Mouse (Mus musculus): ENCODE data around the gene Slc38a4. TPM values are rescaled to one million over a fixed set of nuclear protein-coding genes. Genes with fewer than 3 reads are reported as not detected.

The Slc38a4 gene
- polyA plus RNA-seq, 1 experiment from 2014 or later, result 3.9 TPM

GRCm38 (mm10) chr15:96974131-96974530, 81.6 kb downstream of the Slc38a4 start:
- Histone ChIP-seq H3K9ac (replicated peaks; ENCODE audit: low read length) (no peak overlapping the region), H3K9me3 (ENCODE audit: control insufficient read depth, low read length) (no peaks in the 10 kb centered on the region), H3K36me3 (ENCODE audit: control insufficient read depth, insufficient read depth, low read length) (no peaks in the 10 kb centered on the region), H3K4me3 (replicated peaks; ENCODE audit: low read depth, low read length) (no peak overlapping the region), H3K27ac (replicated peaks; ENCODE audit: low read depth, low read length) (no peak overlapping the region), H3K27me3 (ENCODE audit: control insufficient read depth, insufficient read depth, low read length) (no peaks in the 10 kb centered on the region), H3K4me2 (ENCODE audit: low read length) (no peak overlapping the region), H3K4me1 (ENCODE audit: control insufficient read depth, insufficient read depth, low read length) (no peaks in the 10 kb centered on the region)
- no peak for ATAC-seq (ENCODE audit: low FRiP score, low TSS enrichment)
- no peak for DNase-seq
- WGBS, result 97% methylated on average over 5 of the region's 5 CpGs

GRCm38 (mm10) chr15:96973370-96973769, 82.4 kb downstream of the Slc38a4 start:
- no peak overlapping the region for H3K4me2 ChIP-seq (ENCODE audit: low read length)
- H3K36me3 ChIP-seq (ENCODE audit: control insufficient read depth, insufficient read depth, low read length), result no peaks in the 10 kb centered on the region
- ATAC-seq (ENCODE audit: low FRiP score, low TSS enrichment) (no peak), DNase-seq (no peak)
- no peaks in the 10 kb centered on the region for H3K9me3 ChIP-seq (ENCODE audit: control insufficient read depth, low read length)
- H3K4me3 ChIP-seq (replicated peaks; ENCODE audit: low read depth, low read length), result no peak overlapping the region
- no peak overlapping the region for H3K27ac ChIP-seq (replicated peaks; ENCODE audit: low read depth, low read length)
- H3K9ac ChIP-seq (replicated peaks; ENCODE audit: low read length), result no peak overlapping the region
- WGBS, result 97% methylated on average over 4 of the region's 4 CpGs
- no peaks in the 10 kb centered on the region for H3K27me3 ChIP-seq (ENCODE audit: control insufficient read depth, insufficient read depth, low read length)
- H3K4me1 ChIP-seq (ENCODE audit: control insufficient read depth, insufficient read depth, low read length), result no peaks in the 10 kb centered on the region

DNA sequence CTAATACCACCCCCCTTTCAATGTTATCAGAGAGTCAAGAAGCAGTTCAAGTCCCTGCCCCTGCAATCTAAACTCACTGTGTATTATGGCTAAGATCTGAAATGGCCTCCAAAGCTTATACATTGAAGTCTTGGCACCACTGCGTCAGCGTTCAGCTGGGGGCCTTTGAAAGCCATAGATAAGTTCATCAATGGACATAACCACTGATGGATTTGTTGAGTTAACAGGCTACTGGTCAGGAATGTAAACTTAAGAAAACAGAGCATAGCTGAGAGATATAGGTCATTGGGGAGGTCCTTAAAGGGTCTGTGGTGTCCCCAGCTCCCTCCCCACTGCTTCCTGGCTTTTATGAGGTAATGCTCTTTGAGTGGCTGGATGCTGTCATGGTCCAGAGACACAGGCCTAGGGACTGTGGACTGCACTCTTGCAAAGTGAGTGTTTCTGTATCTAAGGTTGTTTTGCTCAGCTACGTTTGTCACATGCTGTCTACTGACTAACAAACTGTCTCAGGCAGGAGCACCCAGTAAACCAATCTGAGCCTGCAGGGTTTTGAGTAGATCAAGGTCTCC, 83.0 kb downstream of the Slc38a4 start:
- Histone ChIP-seq H3K27ac (replicated peaks; ENCODE audit: low read depth, low read length) (no peak overlapping the region), H3K27me3 (ENCODE audit: control insufficient read depth, insufficient read depth, low read length) (no peaks in the 10 kb centered on the region), H3K4me1 (ENCODE audit: control insufficient read depth, insufficient read depth, low read length) (no peaks in the 10 kb centered on the region), H3K4me3 (replicated peaks; ENCODE audit: low read depth, low read length) (no peak overlapping the region), H3K9ac (replicated peaks; ENCODE audit: low read length) (no peak overlapping the region), H3K9me3 (ENCODE audit: control insufficient read depth, low read length) (no peaks in the 10 kb centered on the region), H3K36me3 (ENCODE audit: control insufficient read depth, insufficient read depth, low read length) (no peaks in the 10 kb centered on the region), H3K4me2 (ENCODE audit: low read length) (no peak overlapping the region)
- WGBS, result 95% methylated on average over 3 of the region's 3 CpGs
- DNase-seq (no peak), ATAC-seq (ENCODE audit: low FRiP score, low TSS enrichment) (no peak)

DNA sequence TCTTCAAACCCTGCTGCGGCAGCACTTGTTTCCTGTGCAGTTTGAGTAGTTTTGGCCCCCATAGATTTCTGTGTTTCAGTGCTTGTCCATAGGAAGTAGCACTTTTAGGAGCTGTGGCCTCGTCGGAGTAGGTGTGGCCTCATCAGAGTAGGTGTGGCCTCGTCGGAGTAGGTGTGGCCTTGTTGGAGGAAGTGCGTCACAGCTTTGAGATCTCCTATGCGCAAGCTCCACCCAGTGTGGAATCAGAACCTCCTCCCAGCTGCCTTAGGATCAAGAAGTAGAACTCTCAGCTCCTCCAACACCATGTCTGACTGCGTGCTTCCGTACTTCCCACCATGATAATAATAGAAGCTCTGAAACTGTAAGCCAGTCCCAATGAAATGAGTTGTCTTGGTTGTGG, 83.8 kb downstream of the Slc38a4 start:
- Histone ChIP-seq H3K27ac (replicated peaks; ENCODE audit: low read depth, low read length) (no peak overlapping the region), H3K4me3 (replicated peaks; ENCODE audit: low read depth, low read length) (no peak overlapping the region), H3K36me3 (ENCODE audit: control insufficient read depth, insufficient read depth, low read length) (no peaks in the 10 kb centered on the region), H3K9me3 (ENCODE audit: control insufficient read depth, low read length) (no peaks in the 10 kb centered on the region), H3K4me2 (ENCODE audit: low read length) (no peak overlapping the region), H3K4me1 (ENCODE audit: control insufficient read depth, insufficient read depth, low read length) (no peaks in the 10 kb centered on the region), H3K9ac (replicated peaks; ENCODE audit: low read length) (no peak overlapping the region), H3K27me3 (ENCODE audit: control insufficient read depth, insufficient read depth, low read length) (no peaks in the 10 kb centered on the region)
- DNase-seq, result no peak
- no peak for ATAC-seq (ENCODE audit: low FRiP score, low TSS enrichment)
- WGBS, result 92% methylated on average over 9 of the region's 9 CpGs

GRCm38 (mm10) chr15:96969792-96970191, 86.0 kb downstream of the Slc38a4 start:
- H3K4me3 ChIP-seq (replicated peaks; ENCODE audit: low read depth, low read length), result no peak overlapping the region
- H3K9me3 ChIP-seq (ENCODE audit: control insufficient read depth, low read length), result no peaks in the 10 kb centered on the region
- no peaks in the 10 kb centered on the region for H3K27me3 ChIP-seq (ENCODE audit: control insufficient read depth, insufficient read depth, low read length)
- no peaks in the 10 kb centered on the region for H3K36me3 ChIP-seq (ENCODE audit: control insufficient read depth, insufficient read depth, low read length)
- H3K4me2 ChIP-seq (ENCODE audit: low read length), result no peak overlapping the region
- H3K4me1 ChIP-seq (ENCODE audit: control insufficient read depth, insufficient read depth, low read length), result no peaks in the 10 kb centered on the region
- H3K27ac ChIP-seq (replicated peaks; ENCODE audit: low read depth, low read length), result no peak overlapping the region
- no peak overlapping the region for H3K9ac ChIP-seq (replicated peaks; ENCODE audit: low read length)
- DNase-seq (no peak), ATAC-seq (ENCODE audit: low FRiP score, low TSS enrichment) (no peak)
- 80% methylated on average over 4 of the region's 4 CpGs for WGBS

GRCm38 (mm10) chr15:96968741-96969140, 87.0 kb downstream of the Slc38a4 start:
- Histone ChIP-seq H3K9ac (replicated peaks; ENCODE audit: low read length) (no peak overlapping the region), H3K9me3 (ENCODE audit: control insufficient read depth, low read length) (no peaks in the 10 kb centered on the region), H3K27ac (replicated peaks; ENCODE audit: low read depth, low read length) (no peak overlapping the region), H3K4me2 (ENCODE audit: low read length) (no peak overlapping the region), H3K36me3 (ENCODE audit: control insufficient read depth, insufficient read depth, low read length) (no peaks in the 10 kb centered on the region), H3K4me1 (ENCODE audit: control insufficient read depth, insufficient read depth, low read length) (no peaks in the 10 kb centered on the region), H3K27me3 (ENCODE audit: control insufficient read depth, insufficient read depth, low read length) (no peaks in the 10 kb centered on the region), H3K4me3 (replicated peaks; ENCODE audit: low read depth, low read length) (no peak overlapping the region)
- DNase-seq (no peak), ATAC-seq (ENCODE audit: low FRiP score, low TSS enrichment) (no peak)
- 88% methylated on average over 11 of the region's 11 CpGs for WGBS

DNA sequence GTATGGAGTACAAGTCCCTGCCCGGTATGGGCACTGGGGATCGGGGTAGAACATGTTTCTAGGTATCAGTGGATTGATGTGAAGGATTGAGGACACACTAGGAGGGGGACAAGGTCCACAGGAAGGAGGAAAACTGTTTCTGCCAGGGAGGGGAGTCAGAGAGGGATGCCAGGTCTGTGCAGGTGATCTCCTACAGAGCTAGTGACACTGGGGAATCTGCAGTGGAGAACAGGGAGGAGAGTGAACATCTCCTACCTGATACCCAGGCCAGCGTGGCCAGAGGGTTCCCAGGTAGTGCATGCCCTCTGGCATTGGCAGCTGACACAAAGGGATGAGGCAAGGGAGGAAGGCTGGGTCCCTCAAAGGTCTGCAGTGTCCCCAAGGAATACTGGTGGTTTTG, 89.4 kb downstream of the Slc38a4 start:
- no peak overlapping the region for H3K27ac ChIP-seq (replicated peaks; ENCODE audit: low read depth, low read length)
- WGBS, result 91% methylated on average over 3 of the region's 3 CpGs
- H3K9ac ChIP-seq (replicated peaks; ENCODE audit: low read length), result no peak overlapping the region
- no peak overlapping the region for H3K4me2 ChIP-seq (ENCODE audit: low read length)
- no peak for ATAC-seq (ENCODE audit: low FRiP score, low TSS enrichment)
- no peaks in the 10 kb centered on the region for H3K27me3 ChIP-seq (ENCODE audit: control insufficient read depth, insufficient read depth, low read length)
- H3K36me3 ChIP-seq (ENCODE audit: control insufficient read depth, insufficient read depth, low read length), result no peaks in the 10 kb centered on the region
- DNase-seq, result no peak
- no peak overlapping the region for H3K4me3 ChIP-seq (replicated peaks; ENCODE audit: low read depth, low read length)
- H3K9me3 ChIP-seq (ENCODE audit: control insufficient read depth, low read length), result no peaks in the 10 kb centered on the region; the same call in 1 of the 2 replicates
- H3K4me1 ChIP-seq (ENCODE audit: control insufficient read depth, insufficient read depth, low read length), result no peaks in the 10 kb centered on the region

DNA sequence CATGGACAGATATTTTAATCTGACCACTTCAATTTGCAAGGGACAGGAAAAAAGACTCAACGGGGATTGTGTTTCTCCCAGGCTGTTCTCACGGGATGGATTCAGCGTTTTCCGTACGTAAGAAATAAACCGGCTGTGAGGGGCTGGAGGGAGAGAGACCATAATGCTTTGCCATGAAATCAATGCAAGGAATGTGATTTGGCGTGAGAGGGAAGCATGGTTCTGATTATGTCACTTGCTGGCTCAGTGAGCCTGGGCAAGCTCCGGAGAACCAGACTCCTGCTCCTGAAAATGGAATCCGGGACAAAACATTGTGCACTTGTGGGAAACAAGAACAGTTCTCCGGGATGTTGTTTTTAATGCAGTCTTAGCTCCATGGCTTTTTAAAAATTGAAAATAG, 92.0 kb downstream of the Slc38a4 start:
- no peaks in the 10 kb centered on the region for H3K27me3 ChIP-seq (ENCODE audit: control insufficient read depth, insufficient read depth, low read length)
- ATAC-seq (ENCODE audit: low FRiP score, low TSS enrichment) (no peak), DNase-seq (peak; percentile 52)
- H3K9ac ChIP-seq (replicated peaks; ENCODE audit: low read length), result no peak overlapping the region
- H3K4me3 ChIP-seq (replicated peaks; ENCODE audit: low read depth, low read length), result no peak overlapping the region
- no peaks in the 10 kb centered on the region; the same call in 1 of the 2 replicates for H3K9me3 ChIP-seq (ENCODE audit: control insufficient read depth, low read length)
- H3K36me3 ChIP-seq (ENCODE audit: control insufficient read depth, insufficient read depth, low read length), result no peaks in the 10 kb centered on the region
- H3K4me2 ChIP-seq (ENCODE audit: low read length), result peak overlapping the region; percentile 15
- H3K27ac ChIP-seq (replicated peaks; ENCODE audit: low read depth, low read length), result no peak overlapping the region
- 52% methylated on average over 10 of the region's 10 CpGs for WGBS
- no peaks in the 10 kb centered on the region for H3K4me1 ChIP-seq (ENCODE audit: control insufficient read depth, insufficient read depth, low read length)

DNA sequence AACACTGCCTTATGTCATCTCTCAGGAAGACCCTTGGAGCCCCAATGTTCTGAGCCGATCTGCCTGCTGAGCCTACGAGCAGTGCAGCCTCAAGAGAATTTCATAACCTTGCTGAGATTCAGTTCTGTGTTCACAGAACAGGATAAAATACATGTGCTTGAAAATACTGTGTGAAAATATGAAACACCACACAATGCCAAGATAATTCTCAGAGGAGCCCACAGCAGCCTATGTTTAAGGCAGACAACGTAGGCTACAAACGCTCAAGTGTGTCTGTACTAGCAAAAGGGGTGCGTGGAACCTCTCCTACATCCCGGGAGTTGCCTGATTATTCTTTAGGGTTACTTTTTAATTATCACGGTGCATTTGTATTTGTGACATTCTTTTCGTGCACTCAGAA, 92.4 kb downstream of the Slc38a4 start:
- DNase-seq, result peak; percentile 8
- Histone ChIP-seq H3K4me3 (replicated peaks; ENCODE audit: low read depth, low read length) (no peak overlapping the region), H3K27me3 (ENCODE audit: control insufficient read depth, insufficient read depth, low read length) (no peaks in the 10 kb centered on the region), H3K27ac (replicated peaks; ENCODE audit: low read depth, low read length) (no peak overlapping the region), H3K4me1 (ENCODE audit: control insufficient read depth, insufficient read depth, low read length) (no peaks in the 10 kb centered on the region), H3K9ac (replicated peaks; ENCODE audit: low read length) (no peak overlapping the region), H3K36me3 (ENCODE audit: control insufficient read depth, insufficient read depth, low read length) (no peaks in the 10 kb centered on the region), H3K4me2 (ENCODE audit: low read length) (peak overlapping the region; percentile 15; the same call in 1 of the 2 replicates), H3K9me3 (ENCODE audit: control insufficient read depth, low read length) (no peaks in the 10 kb centered on the region; the same call in 1 of the 2 replicates)
- 66% methylated on average over 8 of the region's 8 CpGs for WGBS
- no peak for ATAC-seq (ENCODE audit: low FRiP score, low TSS enrichment)

All from midbrain, embryonic 14.5 days (tissue).